Mouse (Mus musculus): ENCODE data around the gene Lrrc25. TPM values are rescaled to one million over a fixed set of nuclear protein-coding genes. Genes with fewer than 3 reads are reported as not detected.

The Lrrc25 gene
- polyA plus RNA-seq, 1 experiment from 2014 or later, result 1.9 TPM

GRCm38 (mm10) chr8:70625104-70625503 lies 9.1 kb downstream of the Lrrc25 start:
- H3K36me3 ChIP-seq, result no peaks in the 10 kb centered on the region
- H3K4me3 ChIP-seq, result no peak overlapping the region
- H3K4me2 ChIP-seq, result peak overlapping the region; percentile 24
- no peaks in the 10 kb centered on the region for H3K9me3 ChIP-seq
- peaks cover 8% of the 10 kb centered on the region; the same call in 1 of the 2 replicates for H3K4me1 ChIP-seq
- WGBS, result 11% methylated on average over 5 of the region's 5 CpGs
- ATAC-seq (ENCODE audit: insufficient number of reproducible peaks, insufficient read depth, low FRiP score, low TSS enrichment, low read depth), result no peak
- peak overlapping the region; percentile 56; the same call in 1 of the 2 replicates for H3K9ac ChIP-seq
- H3K27me3 ChIP-seq, result peaks cover 31% of the 10 kb centered on the region
- H3K27ac ChIP-seq, result no peak overlapping the region

GRCm38 (mm10) chr8:70627041-70627440 lies 11.1 kb downstream of the Lrrc25 start:
- Histone ChIP-seq H3K9me3 (no peaks in the 10 kb centered on the region), H3K9ac (no peak overlapping the region), H3K36me3 (no peaks in the 10 kb centered on the region), H3K4me1 (peaks cover 20% of the 10 kb centered on the region; the same call in 1 of the 2 replicates), H3K27me3 (peaks cover 27% of the 10 kb centered on the region), H3K27ac (no peak overlapping the region), H3K4me3 (no peak overlapping the region), H3K4me2 (no peak overlapping the region)
- WGBS, result 87% methylated on average over 5 of the region's 5 CpGs
- ATAC-seq (ENCODE audit: insufficient number of reproducible peaks, insufficient read depth, low FRiP score, low TSS enrichment, low read depth), result no peak

- no peak for ATAC-seq (ENCODE audit: insufficient number of reproducible peaks, insufficient read depth, low FRiP score, low TSS enrichment, low read depth)
- Histone ChIP-seq H3K4me1 (peaks cover 25% of the 10 kb centered on the region), H3K9me3 (no peaks in the 10 kb centered on the region), H3K36me3 (no peaks in the 10 kb centered on the region), H3K27ac (no peak overlapping the region), H3K9ac (peak overlapping the region; percentile 70), H3K27me3 (peaks cover 19% of the 10 kb centered on the region), H3K4me2 (peak overlapping the region; percentile 73), H3K4me3 (peak overlapping the region; percentile 54)
- WGBS, result 59% methylated on average over 7 of the region's 7 CpGs
Observed at GRCm38 (mm10) chr8:70628986-70629490, 13.1 kb downstream of the Lrrc25 start.

- peak; percentile 87 for ATAC-seq (ENCODE audit: insufficient number of reproducible peaks, insufficient read depth, low FRiP score, low TSS enrichment, low read depth)
- H3K27ac ChIP-seq, result peak overlapping the region; percentile 55; the same call in 1 of the 2 replicates
- peaks cover 19% of the 10 kb centered on the region for H3K27me3 ChIP-seq
- peaks cover 31% of the 10 kb centered on the region for H3K4me1 ChIP-seq
- under 1% methylated on average over 60 of the region's 60 CpGs for WGBS
- H3K4me2 ChIP-seq, result peak overlapping the region; percentile 73
- H3K4me3 ChIP-seq, result peak overlapping the region; percentile 54
- no peaks in the 10 kb centered on the region for H3K36me3 ChIP-seq
- no peaks in the 10 kb centered on the region for H3K9me3 ChIP-seq
- peak overlapping the region; percentile 70 for H3K9ac ChIP-seq
Observed at GRCm38 (mm10) chr8:70629574-70630531, 13.9 kb downstream of the Lrrc25 start.

GRCm38 (mm10) chr8:70630532-70631381 lies 14.8 kb downstream of the Lrrc25 start:
- ATAC-seq (ENCODE audit: insufficient number of reproducible peaks, insufficient read depth, low FRiP score, low TSS enrichment, low read depth), result no peak
- H3K4me3 ChIP-seq, result peak overlapping the region; percentile 54; the same call in 1 of the 2 replicates
- H3K36me3 ChIP-seq, result no peaks in the 10 kb centered on the region
- H3K9me3 ChIP-seq, result no peaks in the 10 kb centered on the region
- H3K9ac ChIP-seq, result 0 out of 2 replicates have a peak overlapping the region, but pooled peaks have one; percentile 22
- H3K27me3 ChIP-seq, result peaks cover 19% of the 10 kb centered on the region
- 13% methylated on average over 22 of the region's 22 CpGs for WGBS
- H3K27ac ChIP-seq, result no peak overlapping the region
- peaks cover 39% of the 10 kb centered on the region for H3K4me1 ChIP-seq
- peak overlapping the region; percentile 73 for H3K4me2 ChIP-seq

- Histone ChIP-seq H3K4me3 (no peak overlapping the region), H3K9ac (no peak overlapping the region), H3K36me3 (no peaks in the 10 kb centered on the region), H3K4me2 (no peak overlapping the region), H3K9me3 (no peaks in the 10 kb centered on the region), H3K27ac (no peak overlapping the region), H3K4me1 (peaks cover 39% of the 10 kb centered on the region), H3K27me3 (peaks cover 19% of the 10 kb centered on the region)
- no peak for ATAC-seq (ENCODE audit: insufficient number of reproducible peaks, insufficient read depth, low FRiP score, low TSS enrichment, low read depth)
- WGBS, result 19% methylated on average over 24 of the region's 24 CpGs
Observed at GRCm38 (mm10) chr8:70631436-70631835, 15.5 kb downstream of the Lrrc25 start.

GRCm38 (mm10) chr8:70632346-70632892 lies 16.5 kb downstream of the Lrrc25 start, which contains the start of gene Gdf15:
Gdf15 (minus strand) TSS chr8:70632456.
- no peak within 1 kb of the TSS for H3K27ac ChIP-seq
- no peak within 1 kb of the TSS for H3K9ac ChIP-seq
- WGBS, result 72% methylated on average over 6 of the region's 6 CpGs
- ATAC-seq (ENCODE audit: insufficient number of reproducible peaks, insufficient read depth, low FRiP score, low TSS enrichment, low read depth), result no peak
- H3K4me1 ChIP-seq, result peaks cover 44% of the 10 kb centered on the region
- peaks cover 19% of the 10 kb centered on the region for H3K27me3 ChIP-seq
- H3K9me3 ChIP-seq, result no peaks in the 10 kb centered on the region
- H3K4me2 ChIP-seq, result no peak within 1 kb of the TSS
- H3K4me3 ChIP-seq, result no peak within 1 kb of the TSS
- H3K36me3 ChIP-seq, result no peaks in the 10 kb centered on the region

- 51% methylated on average over 6 of the region's 6 CpGs for WGBS
- peaks cover 47% of the 10 kb centered on the region for H3K4me1 ChIP-seq
- no peaks in the 10 kb centered on the region for H3K9me3 ChIP-seq
- no peak overlapping the region for H3K27ac ChIP-seq
- no peak overlapping the region for H3K4me3 ChIP-seq
- peaks cover 19% of the 10 kb centered on the region for H3K27me3 ChIP-seq
- H3K9ac ChIP-seq, result no peak overlapping the region
- no peaks in the 10 kb centered on the region for H3K36me3 ChIP-seq
- H3K4me2 ChIP-seq, result no peak overlapping the region
- no peak for ATAC-seq (ENCODE audit: insufficient number of reproducible peaks, insufficient read depth, low FRiP score, low TSS enrichment, low read depth)
Observed at GRCm38 (mm10) chr8:70634066-70634465, 18.1 kb downstream of the Lrrc25 start.

GRCm38 (mm10) chr8:70635527-70635926 lies 19.6 kb downstream of the Lrrc25 start:
- H3K36me3 ChIP-seq, result no peaks in the 10 kb centered on the region
- 70% methylated on average over 6 of the region's 6 CpGs for WGBS
- no peak overlapping the region for H3K4me3 ChIP-seq
- no peak overlapping the region for H3K4me2 ChIP-seq
- peaks cover 18% of the 10 kb centered on the region for H3K27me3 ChIP-seq
- H3K9me3 ChIP-seq, result no peaks in the 10 kb centered on the region
- no peak overlapping the region for H3K27ac ChIP-seq
- H3K9ac ChIP-seq, result no peak overlapping the region; the same call in 1 of the 2 replicates
- no peak for ATAC-seq (ENCODE audit: insufficient number of reproducible peaks, insufficient read depth, low FRiP score, low TSS enrichment, low read depth)
- H3K4me1 ChIP-seq, result peaks cover 37% of the 10 kb centered on the region

- no peak for ATAC-seq (ENCODE audit: insufficient number of reproducible peaks, insufficient read depth, low FRiP score, low TSS enrichment, low read depth)
- H3K9ac ChIP-seq, result 0 out of 2 replicates have a peak overlapping the region, but pooled peaks have one; percentile 36
- 59% methylated on average over 8 of the region's 8 CpGs for WGBS
- H3K27me3 ChIP-seq, result peaks cover 6% of the 10 kb centered on the region
- H3K36me3 ChIP-seq, result no peaks in the 10 kb centered on the region
- no peak overlapping the region for H3K4me2 ChIP-seq
- no peak overlapping the region for H3K4me3 ChIP-seq
- H3K27ac ChIP-seq, result no peak overlapping the region
- H3K4me1 ChIP-seq, result peaks cover 27% of the 10 kb centered on the region
- H3K9me3 ChIP-seq, result no peaks in the 10 kb centered on the region
Observed at GRCm38 (mm10) chr8:70636838-70637237, 20.9 kb downstream of the Lrrc25 start.

- Histone ChIP-seq H3K4me1 (peaks cover 25% of the 10 kb centered on the region), H3K27me3 (no peaks in the 10 kb centered on the region), H3K9ac (no peak overlapping the region), H3K4me2 (no peak overlapping the region), H3K36me3 (no peaks in the 10 kb centered on the region), H3K4me3 (no peak overlapping the region), H3K27ac (no peak overlapping the region), H3K9me3 (no peaks in the 10 kb centered on the region)
- ATAC-seq (ENCODE audit: insufficient number of reproducible peaks, insufficient read depth, low FRiP score, low TSS enrichment, low read depth), result no peak
- WGBS, result 77% methylated on average over 9 of the region's 9 CpGs
Observed at GRCm38 (mm10) chr8:70638752-70639151, 22.8 kb downstream of the Lrrc25 start.

Data from embryonic facial prominence, embryonic 13.5 days (tissue).